Mouse (Mus musculus) gastrocnemius, adult 18-20 months (tissue): ENCODE measurements around the gene Fam178b. TPM values are rescaled to one million over a fixed set of nuclear protein-coding genes. Genes with fewer than 3 reads are reported as not detected.
"Not testable (repeated sequence)": the region's sequence is repeated elsewhere in the genome, so short reads cannot be mapped to it uniquely, and the experiment has no call there.

Experiments used
- DNase-seq: peaks from one replicate; pipeline ENCODE4 v3.0.0; 2021; ENCODE audit warnings: low spot score
- total RNA-seq, 2 experiments: library from RNA; stranded (reverse); gene quantifications; 2 replicates each; pipeline ENCODE4 v1.2.3; 2021

The Fam178b gene
- total RNA-seq, 2 experiments from 2014 or later, result 0.43 to 0.59 TPM

- DNase-seq, result no peak
Observed at GRCm38 (mm10) chr1:36630053-36630739, 52.8 kb downstream of the Fam178b start.

DNA sequence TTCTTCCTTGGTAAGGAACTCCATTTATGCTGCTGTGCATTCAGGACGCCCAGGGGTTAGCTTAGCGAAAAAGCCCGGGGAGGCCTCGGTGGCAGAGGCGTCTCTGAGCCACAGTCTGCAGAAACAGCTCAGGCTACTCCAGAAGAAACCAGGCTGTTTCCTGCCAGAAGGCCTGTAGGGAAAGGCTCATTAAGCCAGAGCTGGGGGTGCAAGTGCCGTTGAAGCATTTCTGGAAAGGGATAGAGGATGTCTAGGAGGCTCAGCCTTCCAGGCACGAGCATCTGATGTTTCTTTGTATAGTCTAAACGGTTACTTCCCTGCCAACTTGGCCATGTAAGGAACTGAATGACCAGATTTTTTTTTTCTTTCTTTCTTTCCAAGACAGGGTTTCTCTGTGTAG is 54.4 kb downstream of the Fam178b start:
- no peak for DNase-seq

GRCm38 (mm10) chr1:36625442-36625841 is 57.5 kb downstream of the Fam178b start:
- DNase-seq, result no peak

DNA sequence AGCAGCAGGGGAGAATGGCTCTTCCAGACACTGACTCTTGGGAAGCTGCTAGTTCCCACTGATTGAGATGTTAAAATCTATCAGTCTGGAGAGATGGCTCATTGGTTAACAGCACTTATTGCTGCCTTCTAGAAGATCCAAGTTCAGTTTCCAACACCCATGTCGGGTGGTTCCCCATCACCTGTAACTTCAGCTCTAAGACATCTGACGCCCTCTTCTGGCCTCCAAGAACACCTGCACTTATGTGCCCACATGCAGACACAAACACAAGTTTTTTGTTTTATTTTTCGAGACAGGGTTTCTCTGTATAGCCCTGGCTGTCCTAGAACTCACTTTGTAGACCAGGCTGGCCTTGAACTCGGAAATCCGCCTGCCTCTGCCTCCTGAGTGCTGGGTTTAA is 67.0 kb downstream of the Fam178b start:
- not testable (repeated sequence) for DNase-seq

DNA sequence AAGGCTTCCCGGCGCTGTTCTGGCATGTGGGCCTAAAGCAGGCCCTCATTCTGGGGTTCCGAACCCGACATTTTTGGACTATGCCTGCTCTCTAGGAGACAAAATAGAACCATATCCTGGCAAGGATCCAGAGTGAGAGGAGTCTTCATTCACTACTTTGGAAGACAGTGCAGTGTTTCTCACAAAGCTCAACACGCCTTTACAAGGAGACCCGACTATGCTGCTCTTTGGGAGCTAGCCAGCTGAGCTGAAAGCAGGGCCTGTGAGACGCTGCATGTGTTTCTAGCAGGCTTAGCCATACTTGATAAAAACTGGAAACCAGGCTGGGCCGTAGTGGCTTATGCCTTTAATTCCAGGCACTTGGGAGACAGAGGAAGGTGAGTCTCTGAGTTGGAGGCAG is 67.8 kb downstream of the Fam178b start:
- DNase-seq, result no peak

GRCm38 (mm10) chr1:36614584-36614983 is 68.4 kb downstream of the Fam178b start:
- no peak for DNase-seq

GRCm38 (mm10) chr1:36613374-36613895 is 69.5 kb downstream of the Fam178b start:
- DNase-seq, result no peak

- DNase-seq, result no peak
Observed at GRCm38 (mm10) chr1:36612362-36612761, 70.6 kb downstream of the Fam178b start.

- DNase-seq, result no peak
Observed at GRCm38 (mm10) chr1:36611449-36612123, 71.4 kb downstream of the Fam178b start.

- no peak for DNase-seq
Observed at GRCm38 (mm10) chr1:36608211-36608610, 74.8 kb downstream of the Fam178b start.

GRCm38 (mm10) chr1:36606951-36607350 is 76.0 kb downstream of the Fam178b start:
- no peak for DNase-seq

- no peak for DNase-seq
Observed at GRCm38 (mm10) chr1:36604254-36605156, 78.5 kb downstream of the Fam178b start.

DNA sequence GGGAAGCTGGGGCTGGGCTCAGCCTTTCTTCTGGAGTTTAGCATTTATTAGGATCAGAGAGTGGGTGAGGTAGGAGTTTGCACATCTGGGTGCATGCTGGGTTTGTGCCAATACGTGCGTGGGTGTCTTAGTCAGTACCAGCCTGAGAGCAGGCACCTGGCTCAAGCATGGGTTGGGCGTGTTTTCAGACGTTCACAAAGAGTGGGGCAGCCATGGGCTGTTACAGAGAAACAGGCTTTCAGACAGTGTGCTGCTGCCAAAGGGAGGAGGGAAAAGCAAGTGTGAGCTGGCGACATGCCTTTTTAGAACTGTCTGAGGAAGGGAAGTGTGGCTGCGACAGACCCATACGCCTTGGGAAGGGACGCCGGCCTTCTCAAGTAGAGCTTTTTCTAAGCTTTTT is 79.6 kb downstream of the Fam178b start:
- DNase-seq, result peak; percentile 51

- DNase-seq, result no peak
Observed at GRCm38 (mm10) chr1:36602271-36602670, 80.7 kb downstream of the Fam178b start.

- DNase-seq, result no peak
Observed at GRCm38 (mm10) chr1:36598411-36598810, 84.6 kb downstream of the Fam178b start.

- no peak for DNase-seq
Observed at GRCm38 (mm10) chr1:36596114-36596513, 86.9 kb downstream of the Fam178b start.

- DNase-seq, result no peak
Observed at GRCm38 (mm10) chr1:36595167-36595931, 87.6 kb downstream of the Fam178b start.

GRCm38 (mm10) chr1:36593099-36593498 is 89.9 kb downstream of the Fam178b start:
- DNase-seq, result no peak

- DNase-seq, result no peak
Observed at GRCm38 (mm10) chr1:36591408-36591807, 91.6 kb downstream of the Fam178b start.

DNA sequence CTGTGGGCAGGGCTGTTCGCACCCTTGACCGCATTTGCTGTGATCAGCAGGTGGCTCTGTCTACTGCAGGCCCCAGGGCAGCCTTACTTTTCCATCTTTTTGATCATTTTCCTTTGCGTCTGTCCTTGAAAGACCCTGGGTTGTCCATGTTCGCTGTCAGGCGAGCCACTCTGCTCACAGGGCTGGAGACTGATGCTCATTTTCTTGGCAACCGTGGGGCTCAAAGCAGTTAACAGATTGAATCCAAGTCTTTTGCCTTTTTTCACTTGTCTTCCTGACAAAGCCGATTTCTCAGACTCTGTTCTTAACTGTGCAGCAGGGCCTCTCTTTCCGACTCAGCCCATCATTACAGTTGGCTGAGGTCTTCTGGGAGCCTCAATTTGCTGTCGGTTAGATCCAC is 92.3 kb downstream of the Fam178b start:
- DNase-seq, result no peak

GRCm38 (mm10) chr1:36589486-36589885 is 93.5 kb downstream of the Fam178b start:
- peak; percentile 77 for DNase-seq
